Mouse (Mus musculus) hindbrain, embryonic 12.5 days (tissue): ENCODE measurements around the gene Xdh. TPM values are rescaled to one million over a fixed set of nuclear protein-coding genes. Genes with fewer than 3 reads are reported as not detected.

Experiments used
- ATAC-seq: fragments of 200-750 bp; cut with Nextera tagmentation; 2 replicates; pipeline ENCODE4 v1.8.0; 2017; ENCODE audit warnings: moderate TSS enrichment; ENCODE audit not compliant: low FRiP score
- H3K27ac ChIP-seq: fragments of 300-500 bp; sonication (generic); 2 replicates; pipeline ENCODE4 v1.5.1; 2016; ENCODE audit warnings: mild to moderate bottlenecking
- H3K27me3 ChIP-seq: fragments of 300-500 bp; sonication (generic); 2 replicates; pipeline ENCODE4 v1.6.1; 2016; ENCODE audit warnings: mild to moderate bottlenecking
- H3K36me3 ChIP-seq: fragments of 300-500 bp; sonication (generic); 2 replicates; pipeline ENCODE4 v1.6.1; 2016; ENCODE audit warnings: mild to moderate bottlenecking
- H3K4me1 ChIP-seq: fragments of 300-500 bp; sonication (generic); 2 replicates; pipeline ENCODE4 v1.6.1; 2016
- H3K4me2 ChIP-seq: fragments of 300-500 bp; sonication (generic); replicated peaks from 2 replicates; pipeline ENCODE4 v1.6.1; 2016; ENCODE audit warnings: mild to moderate bottlenecking
- H3K4me3 ChIP-seq: fragments of 300-500 bp; sonication (generic); 2 replicates; pipeline ENCODE4 v1.5.1; 2016; ENCODE audit warnings: mild to moderate bottlenecking
- H3K9ac ChIP-seq: fragments of 300-500 bp; sonication (generic); 2 replicates; pipeline ENCODE4 v1.6.1; 2016; ENCODE audit warnings: mild to moderate bottlenecking, moderate library complexity
- H3K9me3 ChIP-seq: fragments of 300-500 bp; sonication (generic); replicated peaks from 2 replicates; pipeline ENCODE4 v1.6.1; 2016; ENCODE audit warnings: mild to moderate bottlenecking
- WGBS: fragments of 180-500 bp; shearing (Covaris S2); methylation state at CpG from one replicate; pipeline ENCODE4 v1.1.7; 2016; 5-methylcytosine and 5-hydroxymethylcytosine counted together
- polyA plus RNA-seq: library from polyadenylated mRNA; unstranded; fragments of >200 nt; fragmentation: Nextera tagmentation; extraction: Ambion mirVana; gene quantifications from 2 replicates; pipeline ENCODE4 v1.2.1, GENCODE M21; 2016

Gene Xdh
- polyA plus RNA-seq, 1 experiment from 2014 or later: 0.18 TPM

DNA sequence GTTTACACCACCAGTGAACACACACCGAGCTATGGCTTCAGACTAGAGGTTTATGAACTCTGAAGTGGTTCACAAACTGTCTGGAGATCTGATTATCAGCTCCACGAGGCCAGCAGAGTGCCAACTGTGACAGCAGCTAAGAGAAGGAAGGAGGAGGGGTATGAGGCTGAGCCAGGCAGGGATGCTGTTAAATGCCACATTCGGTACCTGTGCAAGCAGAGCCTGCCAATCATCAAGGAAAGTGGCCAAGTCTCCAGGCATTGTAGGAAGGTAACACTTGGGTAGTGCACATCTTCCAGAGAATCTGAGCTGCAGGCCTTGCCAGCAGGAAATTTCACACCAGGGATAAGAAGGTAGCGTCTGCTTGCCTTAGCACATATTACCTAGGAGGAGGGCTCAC lies 15.7 kb downstream of the Xdh start:
- no peak for ATAC-seq
- WGBS: 88% methylated on average over 4 of the region's 4 CpGs

DNA sequence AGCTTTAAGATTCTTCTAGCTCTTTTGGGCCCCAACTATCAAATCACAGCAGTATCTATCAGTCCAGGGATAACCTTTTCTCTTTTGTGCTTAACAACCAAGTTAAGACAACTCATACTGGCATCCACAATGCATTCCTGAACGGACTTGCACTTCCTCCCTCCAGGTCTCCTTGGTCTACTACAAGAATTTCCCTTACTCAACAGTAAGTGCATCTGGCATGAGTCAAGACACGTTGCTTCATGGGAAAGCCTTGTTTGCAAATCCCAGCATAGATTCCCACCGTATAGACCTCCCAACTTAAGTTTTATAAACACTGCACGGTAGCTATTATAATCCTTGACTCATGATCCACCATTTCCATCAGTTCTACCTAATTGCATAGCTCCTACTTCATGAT lies 16.4 kb downstream of the Xdh start:
- H3K36me3 ChIP-seq: no peaks in the 10 kb centered on the region
- ATAC-seq: no peak
- no peaks in the 10 kb centered on the region for H3K4me1 ChIP-seq
- H3K9ac ChIP-seq: no peak overlapping the region
- no peak overlapping the region for H3K4me3 ChIP-seq
- no peak overlapping the region for H3K27ac ChIP-seq
- WGBS: 83% methylated on average over 4 of the region's 4 CpGs
- no peak overlapping the region for H3K4me2 ChIP-seq
- no peaks in the 10 kb centered on the region for H3K27me3 ChIP-seq
- no peaks in the 10 kb centered on the region for H3K9me3 ChIP-seq

More for the DNA sequence above, 15.7 kb downstream of the Xdh start:
- no peaks in the 10 kb centered on the region for H3K27me3 ChIP-seq
- H3K4me1 ChIP-seq: no peaks in the 10 kb centered on the region
- H3K4me3 ChIP-seq: no peak overlapping the region
- no peak overlapping the region for H3K4me2 ChIP-seq
- H3K9ac ChIP-seq: no peak overlapping the region
- H3K27ac ChIP-seq: no peak overlapping the region
- no peaks in the 10 kb centered on the region for H3K36me3 ChIP-seq
- no peaks in the 10 kb centered on the region for H3K9me3 ChIP-seq

DNA sequence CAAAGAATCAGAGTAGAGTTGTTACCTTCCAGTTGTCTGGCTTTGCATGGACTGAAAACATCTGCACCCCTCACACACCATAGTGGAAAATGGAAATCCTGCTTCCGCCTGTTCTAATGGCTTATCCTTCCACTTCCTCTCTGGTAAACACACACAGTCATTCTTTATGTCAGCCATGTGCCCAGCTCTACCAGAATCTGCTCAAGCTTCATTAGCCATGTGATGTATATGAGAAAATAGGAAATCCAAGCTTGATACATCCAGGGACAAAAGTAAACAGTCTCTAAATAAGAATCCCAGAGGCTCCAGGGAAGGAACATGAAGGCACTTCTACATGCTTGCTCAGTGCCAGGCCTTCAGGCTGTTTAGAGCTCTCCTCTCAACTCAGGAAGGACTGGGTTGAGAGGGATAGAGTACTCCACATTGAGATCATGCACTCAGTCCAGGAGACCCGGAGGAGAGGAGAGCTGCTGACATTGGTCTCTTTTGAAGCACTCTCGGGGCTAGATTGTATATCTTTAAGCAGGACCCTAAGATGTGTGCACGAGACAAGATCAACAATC lies 17.4 kb downstream of the Xdh start:
- Histone ChIP-seq H3K9ac (no peak overlapping the region), H3K4me3 (no peak overlapping the region), H3K36me3 (no peaks in the 10 kb centered on the region), H3K4me1 (no peaks in the 10 kb centered on the region), H3K27me3 (no peaks in the 10 kb centered on the region), H3K4me2 (no peak overlapping the region), H3K27ac (no peak overlapping the region), H3K9me3 (no peaks in the 10 kb centered on the region)
- no peak for ATAC-seq
- WGBS: 82% methylated on average over 4 of the region's 4 CpGs

DNA sequence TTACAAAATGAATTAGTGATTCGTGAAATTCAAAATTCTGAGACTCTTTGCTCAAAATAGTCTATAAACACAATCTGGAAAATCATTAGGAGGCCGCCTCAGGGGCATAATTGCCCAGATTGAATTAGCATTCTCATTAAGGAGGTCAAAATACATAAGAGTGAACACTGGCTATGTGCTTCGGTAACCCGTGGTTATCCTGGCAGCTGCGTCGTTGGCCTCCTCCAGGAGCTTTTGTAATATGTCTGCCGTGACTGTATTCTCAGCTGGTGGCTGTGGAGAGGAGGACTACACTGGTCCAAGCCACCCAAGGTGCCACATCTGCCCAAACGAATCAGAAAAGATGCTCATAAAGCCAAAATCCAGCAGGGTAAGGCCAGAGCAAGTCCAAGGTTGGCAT lies 30.5 kb downstream of the Xdh start:
- Histone ChIP-seq H3K4me3 (no peak overlapping the region), H3K36me3 (no peaks in the 10 kb centered on the region), H3K9ac (no peak overlapping the region), H3K4me2 (no peak overlapping the region), H3K27me3 (no peaks in the 10 kb centered on the region), H3K27ac (no peak overlapping the region), H3K4me1 (peaks cover 2% of the 10 kb centered on the region; the same call in 1 of the 2 replicates), H3K9me3 (no peaks in the 10 kb centered on the region)
- 72% methylated on average over 8 of the region's 8 CpGs for WGBS
- ATAC-seq: no peak

DNA sequence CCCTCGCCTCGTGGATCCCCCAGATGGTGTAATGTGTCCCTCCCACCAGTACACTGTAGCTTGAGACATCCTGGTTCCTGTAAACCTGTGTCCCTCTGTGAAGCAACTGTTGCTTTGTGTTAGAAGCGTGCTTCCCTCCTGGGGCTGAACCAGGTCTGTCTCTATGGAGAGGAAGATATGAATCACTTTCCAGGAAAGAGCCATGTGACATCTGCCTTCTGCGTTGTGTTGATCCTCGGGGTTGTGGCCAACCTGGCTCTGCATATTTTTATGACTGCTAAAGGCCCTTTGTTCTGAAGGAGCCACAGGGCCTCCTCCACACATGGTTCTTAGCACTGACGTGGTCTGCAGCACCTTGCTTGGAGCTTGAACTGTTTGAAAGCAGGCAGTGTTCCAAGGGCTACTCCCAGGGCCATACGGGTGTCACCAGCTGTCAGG lies 31.0 kb downstream of the Xdh start:
- H3K4me1 ChIP-seq: peaks cover 2% of the 10 kb centered on the region; the same call in 1 of the 2 replicates
- no peaks in the 10 kb centered on the region for H3K36me3 ChIP-seq
- H3K4me3 ChIP-seq: no peak overlapping the region
- H3K9ac ChIP-seq: no peak overlapping the region
- H3K27me3 ChIP-seq: no peaks in the 10 kb centered on the region
- no peaks in the 10 kb centered on the region for H3K9me3 ChIP-seq
- ATAC-seq: no peak
- no peak overlapping the region for H3K4me2 ChIP-seq
- H3K27ac ChIP-seq: no peak overlapping the region
- 64% methylated on average over 7 of the region's 7 CpGs for WGBS

DNA sequence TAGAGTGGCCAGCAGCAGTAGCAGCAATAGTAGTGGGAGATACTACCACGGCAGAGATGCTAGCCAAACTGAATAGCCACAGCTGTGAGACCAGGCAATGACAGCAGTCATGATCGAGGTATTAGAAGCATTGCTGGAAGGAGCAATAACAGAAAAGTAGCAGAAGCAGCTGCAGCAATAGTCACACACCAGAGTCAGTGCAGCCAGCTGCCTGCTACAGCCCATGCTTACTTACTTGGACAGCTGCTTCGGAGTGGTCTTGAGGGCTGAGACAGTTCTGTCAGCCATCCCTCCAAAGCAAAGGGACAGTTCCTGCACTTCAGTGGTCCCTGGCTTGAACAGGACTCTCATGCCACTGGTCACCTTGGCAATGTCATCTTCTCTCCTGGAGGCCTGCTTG lies 31.9 kb downstream of the Xdh start:
- no peak overlapping the region for H3K4me3 ChIP-seq
- WGBS: 88% methylated on average over 3 of the region's 3 CpGs
- no peak overlapping the region for H3K27ac ChIP-seq
- no peak overlapping the region for H3K4me2 ChIP-seq
- H3K27me3 ChIP-seq: no peaks in the 10 kb centered on the region
- H3K4me1 ChIP-seq: peaks cover 2% of the 10 kb centered on the region; the same call in 1 of the 2 replicates
- no peak for ATAC-seq
- no peak overlapping the region for H3K9ac ChIP-seq
- H3K36me3 ChIP-seq: no peaks in the 10 kb centered on the region
- no peaks in the 10 kb centered on the region for H3K9me3 ChIP-seq

DNA sequence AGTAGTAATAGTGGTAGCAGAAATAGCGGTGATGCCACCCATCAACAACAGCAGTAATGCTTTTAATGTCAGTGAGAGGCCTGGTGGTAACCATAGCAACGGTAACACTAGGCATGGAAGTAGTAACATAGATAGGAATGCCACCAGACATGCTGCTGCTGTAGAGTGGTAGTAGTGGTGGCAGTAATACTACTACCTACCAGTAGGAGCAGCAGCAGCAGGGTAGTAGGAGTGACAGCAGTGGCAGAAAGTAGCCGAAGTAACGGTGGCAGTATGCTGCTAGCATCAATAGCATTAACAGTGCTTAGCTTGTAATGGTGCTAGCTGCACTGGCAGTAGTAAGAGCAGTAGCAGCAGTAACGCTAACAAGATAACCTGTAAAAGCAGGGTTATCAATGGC lies 32.3 kb downstream of the Xdh start:
- H3K27ac ChIP-seq: no peak overlapping the region
- H3K9ac ChIP-seq: no peak overlapping the region
- H3K27me3 ChIP-seq: no peaks in the 10 kb centered on the region
- H3K4me1 ChIP-seq: peaks cover 2% of the 10 kb centered on the region; the same call in 1 of the 2 replicates
- no peaks in the 10 kb centered on the region for H3K9me3 ChIP-seq
- ATAC-seq: no peak
- no peak overlapping the region for H3K4me3 ChIP-seq
- WGBS: 77% methylated on average over 5 of the region's 5 CpGs
- no peak overlapping the region for H3K4me2 ChIP-seq
- no peaks in the 10 kb centered on the region for H3K36me3 ChIP-seq

DNA sequence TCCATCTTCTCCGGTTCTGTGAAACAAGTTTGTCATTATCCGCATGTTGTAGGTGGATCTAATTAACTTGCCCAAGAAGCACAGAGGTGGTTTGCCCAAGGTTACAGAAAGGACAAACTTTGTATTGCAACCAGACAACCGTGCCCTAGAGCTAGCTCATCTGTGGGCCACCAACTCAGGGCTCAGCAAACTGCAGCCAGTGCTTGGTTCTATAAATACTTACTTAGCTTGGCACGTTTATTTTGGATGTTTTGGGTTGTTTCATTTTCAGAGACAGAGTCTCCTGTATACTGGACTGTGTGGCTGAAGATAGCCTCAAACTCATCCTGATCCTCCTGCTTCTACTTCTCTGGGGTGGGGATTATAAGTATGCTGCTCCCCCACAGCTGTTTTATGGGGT lies 35.3 kb downstream of the Xdh start:
- Histone ChIP-seq H3K9ac (no peak overlapping the region), H3K4me2 (no peak overlapping the region), H3K4me1 (peaks cover 2% of the 10 kb centered on the region; the same call in 1 of the 2 replicates), H3K9me3 (no peaks in the 10 kb centered on the region), H3K4me3 (no peak overlapping the region), H3K36me3 (no peaks in the 10 kb centered on the region), H3K27ac (no peak overlapping the region), H3K27me3 (no peaks in the 10 kb centered on the region)
- no peak for ATAC-seq
- 78% methylated on average over 4 of the region's 4 CpGs for WGBS

GRCm38 (mm10) chr17:73906076-73906475 lies 43.9 kb downstream of the Xdh start:
- H3K9me3 ChIP-seq: no peaks in the 10 kb centered on the region
- H3K27me3 ChIP-seq: no peaks in the 10 kb centered on the region
- H3K9ac ChIP-seq: no peak overlapping the region
- no peak for ATAC-seq
- no peaks in the 10 kb centered on the region for H3K36me3 ChIP-seq
- H3K27ac ChIP-seq: no peak overlapping the region
- H3K4me1 ChIP-seq: no peaks in the 10 kb centered on the region
- H3K4me2 ChIP-seq: no peak overlapping the region
- H3K4me3 ChIP-seq: no peak overlapping the region
- 86% methylated on average over 8 of the region's 8 CpGs for WGBS

- Histone ChIP-seq H3K9me3 (no peaks in the 10 kb centered on the region), H3K4me2 (no peak overlapping the region), H3K4me1 (no peaks in the 10 kb centered on the region), H3K27ac (no peak overlapping the region), H3K36me3 (no peaks in the 10 kb centered on the region), H3K27me3 (no peaks in the 10 kb centered on the region), H3K9ac (no peak overlapping the region), H3K4me3 (no peak overlapping the region)
- WGBS: 78% methylated on average over 7 of the region's 7 CpGs
- no peak for ATAC-seq
Measured at GRCm38 (mm10) chr17:73905043-73905750, 44.8 kb downstream of the Xdh start.

DNA sequence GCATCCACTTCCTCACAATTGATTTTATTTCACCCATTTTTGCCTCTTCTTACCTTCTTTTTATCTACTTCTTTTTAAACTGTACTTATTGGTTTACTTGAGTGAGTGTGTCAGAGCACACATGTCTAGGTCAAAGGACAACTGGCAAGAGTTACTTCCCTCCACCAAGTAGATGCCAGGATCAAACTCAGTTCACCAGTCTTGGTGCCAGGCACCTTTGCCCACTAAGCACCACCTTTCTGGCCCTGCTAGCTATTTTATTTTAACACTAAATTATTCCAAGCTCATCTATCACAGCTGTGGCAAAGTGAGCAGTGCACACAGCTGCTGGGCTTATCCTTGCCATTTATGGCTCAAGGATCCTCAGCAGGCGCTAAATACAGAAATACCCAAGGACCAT lies 46.9 kb downstream of the Xdh start:
- ATAC-seq: no peak
- H3K4me1 ChIP-seq: no peaks in the 10 kb centered on the region

DNA sequence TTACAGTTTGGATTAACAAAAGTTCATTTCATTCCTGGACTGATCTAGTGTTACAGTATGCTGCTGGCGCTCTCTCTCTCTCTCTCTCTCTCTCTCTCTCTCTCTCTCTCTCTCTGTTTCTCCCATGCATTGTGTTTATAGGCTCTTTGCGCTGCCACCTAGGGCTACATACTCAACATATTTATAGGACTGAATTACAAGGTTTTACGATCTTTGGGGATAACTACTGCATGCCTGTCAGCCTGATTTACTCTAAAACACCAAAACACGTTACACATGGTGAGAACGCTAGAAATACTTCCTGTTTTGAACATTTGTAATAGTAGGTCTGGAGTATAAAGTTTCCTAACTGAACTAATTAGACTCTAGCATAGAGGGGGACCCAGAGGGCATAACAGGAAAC lies 47.8 kb downstream of the Xdh start:
- Histone ChIP-seq H3K4me2 (no peak overlapping the region), H3K4me1 (no peaks in the 10 kb centered on the region), H3K36me3 (no peaks in the 10 kb centered on the region), H3K9ac (no peak overlapping the region), H3K4me3 (no peak overlapping the region), H3K9me3 (no peaks in the 10 kb centered on the region), H3K27ac (no peak overlapping the region), H3K27me3 (no peaks in the 10 kb centered on the region)
- 79% methylated on average over 5 of the region's 5 CpGs for WGBS
- ATAC-seq: no peak

More for the DNA sequence above, 46.9 kb downstream of the Xdh start:
- WGBS: 90% methylated on average over 1 of the region's 1 CpGs
- Histone ChIP-seq H3K4me2 (no peak overlapping the region), H3K4me3 (no peak overlapping the region), H3K36me3 (no peaks in the 10 kb centered on the region), H3K9ac (no peak overlapping the region), H3K27ac (no peak overlapping the region), H3K9me3 (no peaks in the 10 kb centered on the region), H3K27me3 (no peaks in the 10 kb centered on the region)

DNA sequence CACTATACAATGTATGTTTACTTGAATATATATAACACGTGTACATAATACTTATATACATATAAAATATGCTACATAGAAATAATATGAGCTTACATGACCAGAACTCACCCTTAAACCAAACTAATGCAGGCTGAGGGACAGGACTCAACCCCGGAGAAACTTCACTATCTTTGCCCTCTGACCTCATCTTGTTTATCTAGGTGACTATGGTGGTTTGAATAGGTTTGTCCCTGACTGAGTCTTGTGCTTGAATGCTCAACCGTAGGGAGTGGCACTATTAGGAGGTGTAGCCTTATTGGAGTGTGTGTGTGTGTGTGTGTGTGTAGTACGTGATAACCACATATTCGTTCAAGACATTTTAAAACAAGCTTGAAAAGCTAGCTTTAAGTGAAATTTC lies 55.6 kb downstream of the Xdh start:
- Histone ChIP-seq H3K4me2 (no peak overlapping the region), H3K27me3 (no peaks in the 10 kb centered on the region), H3K4me1 (no peaks in the 10 kb centered on the region), H3K4me3 (no peak overlapping the region), H3K27ac (no peak overlapping the region), H3K9me3 (no peaks in the 10 kb centered on the region), H3K36me3 (no peaks in the 10 kb centered on the region), H3K9ac (no peak overlapping the region)
- 85% methylated on average over 5 of the region's 5 CpGs for WGBS
- ATAC-seq: no peak
